Mouse (Mus musculus): ENCODE results near the gene Slc6a17.

DNA sequence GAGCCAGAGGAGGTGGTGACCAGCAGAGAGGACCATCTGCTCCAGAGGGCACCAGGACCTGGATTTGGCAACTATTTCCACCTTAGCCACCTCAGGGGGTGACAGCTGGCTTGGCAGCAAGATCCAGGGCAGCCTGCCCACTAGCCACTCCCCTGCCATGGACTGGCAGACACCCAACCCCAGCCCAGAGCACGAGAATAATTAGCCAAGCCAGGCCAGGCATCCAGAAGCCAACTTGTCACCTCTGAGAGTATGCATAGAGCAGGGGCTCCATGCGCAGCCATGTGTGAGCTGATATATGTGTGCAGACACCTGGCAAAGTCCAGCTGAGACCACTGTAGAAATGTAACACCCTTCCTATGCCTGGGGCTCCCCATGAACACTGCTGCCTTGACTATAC lies 29.1 kb upstream of the Slc6a17 start:
- TF ChIP-seq POLR2A (IDR thresholded peaks at IDR 0.05; ENCODE audit: extremely low read depth, insufficient read depth, low read length) (no peak), CTCF (IDR thresholded peaks at IDR 0.05; ENCODE audit: extremely low read depth, insufficient read depth, low read length) (no peak)

All from cortical plate, adult 2 months (tissue).